In genomic region chr7:24628685-24629610, GRCm38 (mm10) we compare ENCODE assay signal across 8 mouse cellular contexts. TPM values are rescaled to one million over a fixed set of nuclear protein-coding genes. Genes with fewer than 3 reads are reported as not detected.
DNase-seq lines count a peak whose midpoint lies in the region; ATAC-seq and TF ChIP-seq lines count a peak whose summit lies in the region.
"Had no signal": no experiment of that assay in that cellular context is flagged by ENCODE, and none has a peak within 500 bp of the region (broad histone marks: within the 10 kb centered on the region; RNA-seq: fewer than 3 reads in every experiment).

No protein-coding gene starts in this region.

- no peaks in the 10 kb centered on the region for H3K36me3 ChIP-seq in hindbrain, embryonic 15.5 days
- H3K36me3 ChIP-seq in limb, embryonic 12.5 days, result no peaks in the 10 kb centered on the region
- H3K36me3 ChIP-seq in midbrain, embryonic 12.5 days, result no peaks in the 10 kb centered on the region

- peak; percentile 78 for ATAC-seq in hindbrain, embryonic 15.5 days (ENCODE audit: low FRiP score, low read depth)
- peak; percentile 74 for ATAC-seq in limb, embryonic 12.5 days (ENCODE audit: insufficient number of reproducible peaks, insufficient read depth, low FRiP score, low TSS enrichment, low read depth)
- peak; percentile 87 for ATAC-seq in midbrain, embryonic 12.5 days (ENCODE audit: low FRiP score, low read depth)

- no peaks in the 10 kb centered on the region for H3K27me3 ChIP-seq in hindbrain, embryonic 15.5 days
- peaks cover 8% of the 10 kb centered on the region; the same call in 1 of the 2 replicates for H3K27me3 ChIP-seq in limb, embryonic 12.5 days
- H3K27me3 ChIP-seq in midbrain, embryonic 12.5 days, result peaks cover 19% of the 10 kb centered on the region

- peak overlapping the region; percentile 72 for H3K4me2 ChIP-seq in hindbrain, embryonic 15.5 days
- H3K4me2 ChIP-seq in limb, embryonic 12.5 days, result peak overlapping the region; percentile 60
- H3K4me2 ChIP-seq in midbrain, embryonic 12.5 days (replicated peaks), result peak overlapping the region; percentile 54

- TF ChIP-seq CTCF in gastrocnemius, adult 2 months (IDR thresholded peaks at IDR 0.05), result peak; percentile 5; the same call in 1 of the 2 replicates

- WGBS in hindbrain, embryonic 15.5 days, result 10% methylated on average over 31 of the region's 33 CpGs
- 11% methylated on average over 33 of the region's 33 CpGs for WGBS in limb, embryonic 12.5 days
- WGBS in midbrain, embryonic 12.5 days, result 9% methylated on average over 33 of the region's 33 CpGs

- DNase-seq in R1 (ENCODE audit: low read depth, low spot score), result peak; percentile 92
- DNase-seq in cerebellum, adult 8-10 months, result peak; percentile 26
- peak; percentile 93 for DNase-seq in gastrocnemius, adult 2 months
- peak; percentile 58 for DNase-seq in spleen, adult 12 weeks (ENCODE audit: low spot score)

- H3K9me3 ChIP-seq in hindbrain, embryonic 15.5 days, result no peaks in the 10 kb centered on the region
- peaks cover 6% of the 10 kb centered on the region; the same call in 1 of the 2 replicates for H3K9me3 ChIP-seq in limb, embryonic 12.5 days
- H3K9me3 ChIP-seq in midbrain, embryonic 12.5 days, result no peaks in the 10 kb centered on the region

- H3K4me3 ChIP-seq in gastrocnemius, adult 2 months, result peak overlapping the region; percentile 67
- peak overlapping the region; percentile 32 for H3K4me3 ChIP-seq in hindbrain, embryonic 15.5 days
- peak overlapping the region; percentile 34 for H3K4me3 ChIP-seq in limb, embryonic 12.5 days (replicated peaks)
- H3K4me3 ChIP-seq in midbrain, embryonic 12.5 days, result peak overlapping the region; percentile 34

- peaks cover 7% of the 10 kb centered on the region for H3K4me1 ChIP-seq in hindbrain, embryonic 15.5 days (replicated peaks)
- H3K4me1 ChIP-seq in limb, embryonic 12.5 days (replicated peaks), result peaks cover 7% of the 10 kb centered on the region; the same call in 1 of the 2 replicates
- H3K4me1 ChIP-seq in midbrain, embryonic 12.5 days, result peaks cover 5% of the 10 kb centered on the region

- H3K27ac ChIP-seq in gastrocnemius, adult 2 months, result peak overlapping the region; percentile 72
- H3K27ac ChIP-seq in hindbrain, embryonic 15.5 days (replicated peaks), result no peak overlapping the region; the same call in 1 of the 2 replicates
- no peak overlapping the region for H3K27ac ChIP-seq in limb, embryonic 12.5 days
- H3K27ac ChIP-seq in midbrain, embryonic 12.5 days (replicated peaks), result no peak overlapping the region

- H3K9ac ChIP-seq in hindbrain, embryonic 15.5 days, result peak overlapping the region; percentile 39
- H3K9ac ChIP-seq in limb, embryonic 12.5 days (replicated peaks), result peak overlapping the region; percentile 56
- peak overlapping the region; percentile 49; the same call in 1 of the 2 replicates for H3K9ac ChIP-seq in midbrain, embryonic 12.5 days (replicated peaks)

- intact Hi-C loops in gastrocnemius, adult 2 months (cut with DNase I), result loop anchor here (2.0 kb wide), 1 partner anchor 18 kb away; the partner anchor contains the start of gene Phldb3

RNA-seq across cellular contexts. Expression of gene Lypd3, which starts 7.4 kb away (rescaled TPM):
- total RNA-seq in gastrocnemius, adult 2 months (2021), result not detected
- 0.41 and 0.73 TPM in 2 replicates for polyA plus RNA-seq in hindbrain, embryonic 15.5 days (2015; fragmentation: Nextera tagmentation; extraction: Ambion mirVana)
- polyA plus RNA-seq in limb, embryonic 12.5 days (2016; fragmentation: Nextera tagmentation; extraction: Ambion mirVana), result 3.1 and 3.3 TPM in 2 replicates
- 0.68 and 0.73 TPM in 2 replicates for polyA plus RNA-seq in midbrain, embryonic 12.5 days (2016; fragmentation: Nextera tagmentation; extraction: Ambion mirVana)

RNA-seq across cellular contexts. Expression of gene Phldb3, which starts 18.4 kb away (rescaled TPM):
- under 1 TPM; 0.54 to 0.59 TPM for total RNA-seq in gastrocnemius, adult 2 months (2021)
- not detected in 2 replicates for polyA plus RNA-seq in hindbrain, embryonic 15.5 days (2015; fragmentation: Nextera tagmentation; extraction: Ambion mirVana)
- polyA plus RNA-seq in limb, embryonic 12.5 days (2016; fragmentation: Nextera tagmentation; extraction: Ambion mirVana), result 0.18 and 0.20 TPM in 2 replicates
- polyA plus RNA-seq in midbrain, embryonic 12.5 days (2016; fragmentation: Nextera tagmentation; extraction: Ambion mirVana), result not detected in 2 replicates

RNA-seq across cellular contexts. Expression of gene Zfp575, which starts 41.5 kb away (rescaled TPM):
- under 1 TPM in 1 of 2 experiments, not detected in 1; 0.17 TPM for total RNA-seq in gastrocnemius, adult 2 months (2021)
- polyA plus RNA-seq in hindbrain, embryonic 15.5 days (2015; fragmentation: Nextera tagmentation; extraction: Ambion mirVana), result 14.8 and 19.7 TPM in 2 replicates
- polyA plus RNA-seq in limb, embryonic 12.5 days (2016; fragmentation: Nextera tagmentation; extraction: Ambion mirVana), result 3.6 and 4.0 TPM in 2 replicates
- polyA plus RNA-seq in midbrain, embryonic 12.5 days (2016; fragmentation: Nextera tagmentation; extraction: Ambion mirVana), result 3.1 and 3.7 TPM in 2 replicates

RNA-seq across cellular contexts. Expression of gene Ethe1, which starts 41.6 kb away (rescaled TPM):
- 10 to 100 TPM; 22.0 to 27.4 TPM for total RNA-seq in gastrocnemius, adult 2 months (2021)
- 27.4 and 27.5 TPM in 2 replicates for polyA plus RNA-seq in hindbrain, embryonic 15.5 days (2015; fragmentation: Nextera tagmentation; extraction: Ambion mirVana)
- polyA plus RNA-seq in limb, embryonic 12.5 days (2016; fragmentation: Nextera tagmentation; extraction: Ambion mirVana), result 25.1 and 25.6 TPM in 2 replicates
- 13.7 and 14.8 TPM in 2 replicates for polyA plus RNA-seq in midbrain, embryonic 12.5 days (2016; fragmentation: Nextera tagmentation; extraction: Ambion mirVana)

RNA-seq across cellular contexts. Expression of gene Tex101, which starts 47.5 kb away (rescaled TPM):
- not detected for total RNA-seq in gastrocnemius, adult 2 months (2021)
- polyA plus RNA-seq in hindbrain, embryonic 15.5 days (2015; fragmentation: Nextera tagmentation; extraction: Ambion mirVana), result not detected in 2 replicates
- not detected in 2 replicates for polyA plus RNA-seq in limb, embryonic 12.5 days (2016; fragmentation: Nextera tagmentation; extraction: Ambion mirVana)
- not detected in 2 replicates for polyA plus RNA-seq in midbrain, embryonic 12.5 days (2016; fragmentation: Nextera tagmentation; extraction: Ambion mirVana)
- total RNA-seq: left cerebral cortex, adult 18-20 months had no signal

Comparison
In these comparisons a context has a peak if more than half of its experiments do, and no peak if none do; other contexts are left out.
1. DNase-seq: peak in every context shown above with its lines; median percentile 93 in gastrocnemius, adult 2 months; 92 in R1; 58 in spleen, adult 12 weeks; 26 in cerebellum, adult 8-10 months.